Mouse (Mus musculus) heart, postnatal 36 days (tissue): ENCODE data around the gene Tmed6. TPM values are rescaled to one million over a fixed set of nuclear protein-coding genes. Genes with fewer than 3 reads are reported as not detected.
A peak's percentile ranks its signal among the peaks of the same experiment; 100 is the strongest.
"Not testable (repeated sequence)": the region's sequence is repeated elsewhere in the genome, so short reads cannot be mapped to it uniquely, and the experiment has no call there.

Experiments used
- DNase-seq, 2 experiments: peaks; one replicate each; pipeline ENCODE4 v3.0.0; 2021 to 2022
- intact Hi-C: fragments of 180-260 bp; cut with DNase I; formaldehyde crosslinking; loops from one replicate; pipeline ENCODE4 v1.15.1; 2025
- total RNA-seq, 2 experiments: library from RNA; stranded (reverse); gene quantifications; 2 replicates each; pipeline ENCODE4 v1.2.3; 2021

Tmed6 gene
- total RNA-seq, 2 experiments from 2014 or later: not detected

DNA sequence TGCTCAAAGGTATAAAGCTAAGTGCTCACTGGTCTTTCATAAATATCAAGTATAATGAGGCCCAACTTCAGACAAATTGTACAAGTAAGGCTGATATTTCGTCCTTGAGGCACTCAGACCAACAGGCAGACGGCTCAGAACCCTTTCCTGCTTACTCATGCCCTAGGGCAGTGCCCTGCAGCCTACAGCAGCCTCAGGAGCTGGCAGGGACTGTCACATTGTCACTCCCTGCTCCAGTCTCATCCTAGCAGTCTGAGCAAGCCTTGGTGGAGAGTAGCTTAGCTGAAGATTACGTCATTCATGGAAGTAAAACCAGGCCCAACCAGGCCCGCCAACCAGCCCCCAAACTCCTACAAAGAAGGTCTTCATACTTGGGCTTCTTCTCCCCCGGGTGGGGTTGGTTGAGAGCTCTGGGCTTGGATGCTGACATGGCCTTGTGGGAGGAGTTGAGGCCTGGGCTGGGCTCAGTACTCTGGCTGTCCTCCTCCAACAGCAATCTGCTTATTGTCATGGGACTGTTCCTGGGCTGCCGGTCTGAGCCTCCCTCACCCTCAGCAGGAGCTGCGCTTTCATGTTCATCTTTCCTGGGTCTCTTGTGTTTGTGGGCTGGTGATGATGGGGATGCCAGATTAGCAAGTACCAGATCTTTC is 10.9 kb upstream of the Tmed6 start:
- intact Hi-C loops: no loop called here
- DNase-seq: no peak

- DNase-seq: no peak
- intact Hi-C loops: no loop called here
Measured at GRCm38 (mm10) chr8:107074128-107074527, 8.7 kb upstream of the Tmed6 start.

GRCm38 (mm10) chr8:107073706-107074105 is 8.3 kb upstream of the Tmed6 start:
- intact Hi-C loops: no loop called here
- DNase-seq: no peak

DNA sequence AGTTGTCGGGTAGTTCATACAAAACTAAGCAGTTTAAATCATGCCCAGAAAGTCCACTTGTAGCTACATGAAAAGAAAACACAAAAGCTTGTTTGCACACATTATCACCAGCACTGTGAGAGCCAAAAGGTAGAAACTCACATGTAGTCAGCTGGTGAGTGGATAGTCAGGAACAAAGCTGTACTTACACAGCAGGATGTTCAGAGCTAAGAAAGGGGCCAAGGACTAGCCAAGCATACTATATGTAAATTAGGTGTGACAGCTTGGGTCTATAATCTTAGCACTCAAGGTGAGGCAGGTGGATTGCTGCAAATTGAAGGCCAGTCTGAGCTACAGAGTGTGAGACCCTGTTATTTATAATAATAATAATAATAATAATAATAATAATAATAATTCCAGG is 2.8 kb downstream of the Tmed6 start:
- intact Hi-C loops: no loop called here
- DNase-seq: no peak

DNA sequence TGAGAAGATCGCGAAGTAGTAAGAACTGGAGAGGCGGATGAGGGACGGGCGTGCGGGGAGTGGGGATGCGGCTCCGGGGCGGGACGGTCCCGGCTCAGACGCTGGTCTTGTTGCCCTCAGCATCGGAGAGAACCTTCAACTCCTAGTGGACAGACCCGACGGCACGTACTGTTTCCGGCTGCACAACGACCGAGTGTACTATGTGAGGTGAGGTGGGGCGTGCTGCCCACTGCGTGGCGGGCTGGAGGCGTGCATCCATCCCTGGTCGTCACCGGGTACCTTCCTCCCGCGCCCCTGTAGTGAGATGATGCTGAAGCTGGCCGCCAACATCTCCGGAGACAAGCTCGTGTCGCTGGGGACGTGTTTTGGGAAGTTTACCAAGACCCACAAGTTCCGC is 8.5 kb downstream of the Tmed6 start:
- intact Hi-C loops: loop anchor here (1.0 kb wide), 2 partner anchors 26 to 39 kb away; partner anchors contain the start of genes Terf2 and Vps4a
- DNase-seq: no peak

DNA sequence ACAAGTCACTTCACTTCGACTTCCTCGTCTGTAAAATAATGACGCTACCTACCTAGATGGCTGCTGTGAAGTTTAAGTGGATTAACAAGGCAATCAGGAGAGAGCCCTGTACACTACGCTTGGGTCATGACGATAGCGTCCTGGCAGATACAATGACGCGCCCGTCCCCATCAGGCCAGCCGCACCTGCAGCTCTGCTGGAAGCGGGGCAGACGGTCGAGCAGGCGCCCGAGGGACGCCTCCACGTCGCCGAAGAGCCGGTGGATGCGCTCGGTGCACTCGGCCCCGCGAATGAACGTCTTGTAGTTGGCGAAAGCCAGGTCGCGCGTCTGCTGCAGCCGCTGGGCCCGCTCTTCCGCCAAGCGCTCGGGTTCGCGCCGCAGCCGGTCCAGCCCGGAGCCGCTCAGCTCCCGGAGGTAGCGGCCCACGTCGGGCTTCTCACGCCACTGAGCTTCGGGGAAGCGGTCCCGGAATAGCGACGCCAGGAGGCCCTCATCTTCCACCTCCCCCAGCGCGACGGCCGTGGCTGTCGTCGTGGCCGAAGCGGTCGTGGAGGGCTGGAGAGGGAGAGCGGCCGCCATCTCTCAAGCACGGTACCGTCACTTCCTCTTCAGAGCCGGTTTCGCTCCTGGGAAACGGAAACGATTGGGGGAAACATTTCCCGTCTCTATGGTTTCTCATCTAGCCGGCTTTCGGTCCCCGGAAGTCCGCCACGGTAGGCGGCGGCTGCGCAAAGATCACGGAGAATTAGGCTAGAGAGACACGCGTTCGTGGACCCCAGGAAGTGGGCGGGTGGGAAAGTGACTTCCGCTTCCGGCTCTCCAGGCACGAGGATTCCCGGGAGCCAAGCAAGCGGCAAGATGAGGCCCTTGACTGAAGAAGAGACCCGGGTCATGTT is 9.1 kb downstream of the Tmed6 start, which contains the start of the genes Cog8 and Nip7:
TSS of gene Cog8 (minus strand) at position 614 of the 897 bp plus-strand sequence.
TSS of gene Nip7 (plus strand) at position 802 of the 897 bp plus-strand sequence.
- DNase-seq: peak; percentile 93 to 94
- intact Hi-C loops: loop anchor here (1.0 kb wide), 2 partner anchors 25 to 40 kb away; partner anchors contain the start of genes Terf2 and Vps4a

DNA sequence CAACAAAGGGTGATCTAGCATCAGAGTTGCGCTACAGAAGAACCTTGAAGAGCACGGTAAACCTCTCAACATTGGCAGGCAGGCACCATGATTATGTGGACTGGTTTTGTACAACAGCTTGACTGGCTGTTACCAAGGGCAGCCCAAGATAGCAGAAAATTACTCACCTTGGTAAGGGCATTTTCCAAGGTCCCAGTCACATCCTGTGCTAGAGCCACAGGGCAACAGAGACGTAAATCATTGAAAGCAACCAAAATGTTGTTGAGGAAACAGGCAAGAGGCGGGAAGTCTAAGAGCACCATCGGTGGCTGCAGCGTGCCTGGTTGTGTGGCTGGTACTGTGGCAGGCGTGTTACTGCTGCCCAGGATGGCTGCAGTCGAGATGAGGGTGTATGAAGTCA is 13.4 kb downstream of the Tmed6 start:
- intact Hi-C loops: no loop called here
- DNase-seq: no peak

DNA sequence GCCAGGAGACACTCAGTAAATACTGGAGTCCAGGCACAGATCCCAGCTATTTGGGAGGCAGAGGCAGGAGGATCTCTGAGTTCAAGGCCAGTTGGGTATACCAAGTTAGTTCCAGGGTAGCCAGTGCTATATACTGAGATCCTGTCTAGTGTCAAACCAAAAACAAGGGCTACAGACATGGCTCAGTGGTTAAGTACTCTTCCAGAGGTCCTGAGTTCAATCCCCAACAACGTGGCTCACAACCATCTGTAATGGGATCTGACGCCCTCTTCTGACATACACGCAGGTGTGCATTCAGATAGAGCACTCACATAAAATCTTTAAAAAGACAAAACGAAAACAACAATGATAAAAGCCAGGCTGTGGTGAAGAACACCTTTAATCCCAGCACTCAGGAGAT is 16.0 kb downstream of the Tmed6 start:
- intact Hi-C loops: no loop called here
- DNase-seq: no peak

- intact Hi-C loops: no loop called here
- DNase-seq: peak; percentile 82 to 88
Measured at GRCm38 (mm10) chr8:107048061-107048941, 17.1 kb downstream of the Tmed6 start, which contains the start of gene Pdf. Pdf (minus strand) TSS chr8:107048614.

- intact Hi-C loops: loop anchor here (2.0 kb wide), 1 partner anchor 16 kb away; the partner anchor contains the start of gene Vps4a
Measured at GRCm38 (mm10) chr8:107046976-107047375, 18.5 kb downstream of the Tmed6 start.

GRCm38 (mm10) chr8:107045478-107045877 is 20.0 kb downstream of the Tmed6 start:
- DNase-seq: no peak
- intact Hi-C loops: no loop called here

More at GRCm38 (mm10) chr8:107046976-107047375, 18.5 kb downstream of the Tmed6 start:
- DNase-seq: no peak

GRCm38 (mm10) chr8:107040632-107041031 is 24.8 kb downstream of the Tmed6 start:
- intact Hi-C loops: no loop called here
- no peak for DNase-seq

DNA sequence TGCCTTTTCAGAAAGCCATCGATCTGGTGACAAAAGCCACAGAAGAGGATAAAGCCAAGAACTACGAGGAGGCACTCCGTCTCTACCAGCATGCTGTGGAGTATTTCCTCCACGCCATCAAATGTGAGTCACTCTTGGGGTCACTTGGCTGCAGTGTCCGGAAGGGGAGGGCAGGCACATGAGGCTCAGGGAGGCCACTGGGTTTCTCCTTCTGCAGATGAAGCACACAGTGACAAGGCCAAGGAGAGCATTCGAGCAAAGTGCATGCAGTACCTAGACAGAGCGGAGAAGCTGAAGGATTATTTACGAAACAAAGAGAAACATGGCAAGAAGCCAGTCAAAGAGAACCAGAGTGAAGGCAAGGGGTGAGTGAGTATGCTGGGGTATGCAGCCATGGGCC is 28.8 kb downstream of the Tmed6 start:
- DNase-seq: no peak
- intact Hi-C loops: no loop called here

- intact Hi-C loops: no loop called here
- no peak for DNase-seq
Measured at GRCm38 (mm10) chr8:107035641-107036040, 29.8 kb downstream of the Tmed6 start.

GRCm38 (mm10) chr8:107033609-107034008 is 31.8 kb downstream of the Tmed6 start:
- intact Hi-C loops, DNase-seq: not testable (repeated sequence)

DNA sequence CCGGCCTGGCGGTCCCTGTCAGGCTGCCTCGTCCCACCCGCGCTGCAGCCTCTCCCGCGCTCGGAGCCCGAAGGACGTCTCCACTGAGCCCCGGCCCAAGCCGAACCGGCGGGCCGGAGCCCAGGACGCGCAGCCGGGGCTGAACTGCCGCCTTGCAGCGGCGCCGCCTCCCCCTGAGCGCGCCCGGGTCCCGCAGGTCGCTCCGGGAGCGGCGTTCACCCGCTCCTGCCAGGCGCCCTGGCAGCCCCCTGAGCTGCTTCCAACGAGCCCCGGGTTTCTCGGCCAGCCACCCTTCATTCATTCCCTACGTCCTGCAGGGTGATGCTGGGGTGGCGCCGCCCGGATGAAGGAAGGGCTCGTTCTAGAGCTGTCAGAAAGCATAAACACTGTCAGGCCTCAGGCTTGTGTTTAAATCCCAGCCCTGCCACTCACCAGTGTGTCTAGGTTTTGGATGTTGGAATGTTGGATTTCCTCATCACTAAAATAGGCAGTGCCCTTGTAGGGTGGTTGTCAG is 33.8 kb downstream of the Tmed6 start:
- intact Hi-C loops: loop anchor here (1.0 to 2.0 kb wide), 2 partner anchors 15 to 25 kb away; partner anchors contain the start of genes Cog8 and Nip7
- DNase-seq: no peak

GRCm38 (mm10) chr8:107030650-107031576 is 34.5 kb downstream of the Tmed6 start, which contains the start of gene Vps4a:
Vps4a (plus strand) TSS chr8:107031222.
- intact Hi-C loops: loop anchor here (1.0 to 2.0 kb wide), 2 partner anchors 16 to 25 kb away; partner anchors contain the start of genes Cog8 and Nip7
- DNase-seq: peak; percentile 96 to 98

GRCm38 (mm10) chr8:107030058-107030457 is 35.4 kb downstream of the Tmed6 start:
- DNase-seq: no peak
- intact Hi-C loops: loop anchor here (2.0 kb wide), 1 partner anchor 17 kb away; no protein-coding TSS in a partner anchor

- intact Hi-C loops: no loop called here
Measured at GRCm38 (mm10) chr8:107029310-107029709, 36.1 kb downstream of the Tmed6 start.

More at GRCm38 (mm10) chr8:107029310-107029709, 36.1 kb downstream of the Tmed6 start:
- DNase-seq: no peak
